Mouse (Mus musculus) kidney, adult 8-10 months (tissue): Measurements from ENCODE around the gene Gm36176.
"Not testable (repeated sequence)": the region's sequence is repeated elsewhere in the genome, so short reads cannot be mapped to it uniquely, and the experiment has no call there.

Experiments
- DNase-seq, 2 experiments: peaks; one replicate each; pipeline ENCODE4 v3.0.0; 2022

The Gm36176 gene

GRCm38 (mm10) chr10:77846503-77846902 is at the start of gene Gm36176:
TSS of gene Gm36176 (plus strand) at chr10:77846803.
- no peak for DNase-seq

DNA sequence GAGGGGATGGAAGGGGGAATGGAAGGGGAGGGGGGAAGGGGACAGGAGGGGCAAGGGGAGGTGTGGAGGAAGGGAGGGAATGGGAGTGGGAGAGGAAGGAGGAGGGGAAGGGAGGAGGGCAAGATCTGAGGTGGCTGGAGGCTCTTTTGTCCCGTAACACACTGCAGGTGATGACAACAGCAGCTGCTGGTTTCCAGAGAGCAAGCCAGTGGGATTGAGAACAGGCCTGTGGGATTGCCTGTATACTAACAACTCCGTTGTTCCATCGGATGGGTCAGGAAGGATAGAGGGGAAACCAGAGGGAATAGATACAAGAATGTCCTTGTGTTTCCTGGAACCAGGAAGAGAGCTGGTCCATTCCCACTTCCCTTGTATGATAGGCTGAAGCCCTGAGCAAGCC is 48.9 kb upstream of the Gm36176 start:
- no peak for DNase-seq

DNA sequence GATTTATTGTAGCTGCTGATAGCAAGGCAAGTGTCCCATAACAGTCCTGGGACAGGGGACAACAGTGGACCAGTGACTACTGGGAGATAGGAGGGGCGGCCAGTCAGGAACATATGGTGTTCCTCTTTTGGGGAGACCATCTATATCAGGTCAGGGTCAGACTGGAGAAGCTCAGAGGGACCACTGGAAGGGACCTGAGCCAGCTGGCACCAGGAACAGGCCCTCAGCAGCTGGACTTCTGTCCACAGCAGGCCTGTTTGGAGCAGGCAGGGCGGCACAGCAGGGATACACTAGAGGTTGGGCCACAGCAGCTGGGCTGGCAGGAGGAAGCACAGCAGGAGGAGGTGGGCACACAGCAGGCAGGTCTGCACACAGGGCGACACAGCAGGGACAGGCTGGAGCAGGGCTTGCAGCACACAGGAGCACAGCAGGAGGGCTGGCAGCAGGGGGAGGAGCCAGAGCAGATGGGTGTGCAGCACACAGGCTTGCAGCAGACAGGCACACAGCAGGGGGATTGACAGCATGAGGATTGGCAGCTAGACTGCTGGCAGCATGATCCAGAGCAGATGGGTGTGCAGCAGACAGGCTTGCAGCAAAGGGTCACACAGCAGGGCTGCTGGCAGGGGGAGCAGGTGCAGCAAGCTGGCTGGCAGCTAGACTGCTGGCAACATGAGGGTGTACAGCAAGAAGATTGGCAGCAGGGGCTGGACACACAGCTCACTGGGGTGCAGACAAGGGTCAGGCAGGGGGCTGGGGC is 48.3 kb upstream of the Gm36176 start:
- not testable (repeated sequence) for DNase-seq

DNA sequence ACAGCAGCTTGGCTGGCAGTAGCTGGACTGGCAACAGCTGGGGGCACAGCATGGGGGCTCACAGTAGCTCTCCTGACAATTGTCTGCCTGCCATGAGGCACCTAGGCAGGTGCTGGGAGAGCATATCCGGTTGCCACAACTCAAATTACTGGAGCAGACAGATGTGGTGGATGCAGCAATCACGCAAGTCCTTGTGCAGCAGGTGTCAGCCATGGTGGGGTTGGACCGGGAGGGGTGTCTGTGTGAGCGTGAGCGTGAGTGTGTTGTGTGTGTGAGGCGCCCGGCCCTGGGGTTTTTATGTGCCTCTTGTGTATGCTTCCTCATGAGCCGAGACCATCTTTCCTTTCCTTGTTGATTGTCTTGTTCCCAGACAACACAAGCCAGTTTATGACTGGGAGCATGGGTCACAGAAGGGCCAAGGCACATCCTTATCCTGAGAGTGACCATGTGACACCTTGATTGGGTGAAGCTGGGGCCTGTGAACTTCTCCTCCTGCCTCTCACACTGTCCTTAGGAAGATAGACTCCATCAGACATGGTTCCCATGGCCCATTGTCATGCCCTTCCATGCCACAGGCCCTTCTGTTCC is 47.6 kb upstream of the Gm36176 start, which contains the start of gene Gm19668:
TSS of gene Gm19668 (minus strand) at position 213 of the 588 bp plus-strand sequence.
- DNase-seq = no peak

DNA sequence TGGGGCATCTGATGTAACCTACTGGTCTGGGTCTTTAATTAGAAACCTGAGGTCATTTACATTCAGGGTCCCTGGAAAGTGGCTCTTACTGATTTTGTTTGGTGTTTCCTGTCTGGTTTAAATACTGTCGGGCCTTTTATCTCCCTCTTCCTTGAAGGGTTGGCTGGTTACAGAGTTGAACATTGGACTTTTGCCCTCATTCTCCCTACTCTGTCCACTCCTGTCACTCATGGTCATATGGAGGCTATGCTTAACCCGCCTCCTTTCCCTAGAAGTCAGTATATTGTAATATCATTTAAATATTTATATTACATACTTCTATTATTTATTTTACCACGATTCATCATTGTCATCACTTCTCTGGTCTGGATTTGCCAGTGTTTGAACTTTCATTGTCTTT is 42.5 kb upstream of the Gm36176 start:
- DNase-seq = no peak

DNA sequence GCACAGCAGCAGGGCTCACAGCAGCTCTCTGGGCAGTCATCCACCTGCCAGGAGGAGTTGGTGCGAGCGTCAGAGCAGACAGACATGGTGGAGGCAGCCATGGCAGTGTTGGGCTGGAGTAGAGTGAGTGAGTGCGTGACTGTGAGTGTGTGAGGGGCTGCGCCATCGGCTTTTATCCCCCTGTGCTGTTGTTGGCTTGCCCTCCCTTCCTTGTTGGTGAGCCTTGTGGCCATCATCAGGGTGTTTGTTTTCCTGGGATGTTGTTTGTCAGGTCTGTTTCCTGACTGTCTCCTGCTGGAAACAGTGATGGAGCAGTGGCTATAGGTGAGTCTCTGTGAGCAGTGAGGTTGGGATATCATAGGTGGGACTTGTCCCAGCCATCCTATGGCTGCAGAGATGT is 34.9 kb upstream of the Gm36176 start, which contains the start of gene Gm9507:
TSS of gene Gm9507 (minus strand) at position 101 of the 400 bp plus-strand sequence.
- DNase-seq = no peak

- DNase-seq = no peak
Measured at GRCm38 (mm10) chr10:77814382-77814781, 32.2 kb upstream of the Gm36176 start, which contains the start of gene Gm2696. TSS of gene Gm2696 (plus strand) at chr10:77814682.

DNA sequence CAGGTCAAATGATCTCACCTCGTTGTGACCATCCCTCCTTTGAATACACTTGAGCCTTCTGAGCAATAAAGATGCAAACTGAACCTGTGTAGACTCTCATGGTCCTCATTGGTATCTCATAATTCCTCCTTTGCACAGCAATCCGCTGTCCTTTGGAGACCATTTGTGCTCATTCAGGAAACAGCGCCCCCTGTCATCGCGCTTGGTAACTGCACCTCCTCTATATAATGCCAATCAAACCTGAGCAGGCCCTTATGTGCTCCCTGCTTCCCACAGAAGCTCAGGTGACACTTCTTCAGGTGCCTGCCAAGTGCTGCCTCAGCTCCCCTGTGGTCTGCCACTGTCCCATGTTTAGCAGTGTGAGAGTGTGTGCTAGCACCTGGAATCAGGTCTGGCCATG is 31.1 kb upstream of the Gm36176 start:
- DNase-seq = peak in 1 of 2 experiments; percentile 10

DNA sequence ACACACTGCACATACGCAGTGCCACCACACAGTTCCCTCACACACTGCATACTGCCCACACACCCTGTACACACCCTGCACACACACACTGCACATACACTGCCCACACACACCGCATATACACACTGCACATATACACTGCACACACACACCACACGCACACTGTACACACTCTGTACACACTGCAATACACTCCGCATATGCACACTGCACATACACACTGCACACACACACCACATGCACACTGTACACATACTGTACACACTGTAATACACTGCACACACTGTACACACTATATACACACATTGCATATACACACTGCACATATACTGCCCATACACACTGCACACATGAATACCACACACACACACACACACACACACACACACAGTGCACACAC is 28.1 kb upstream of the Gm36176 start:
- no peak for DNase-seq

- DNase-seq = no peak
Measured at GRCm38 (mm10) chr10:77819203-77819602, 27.4 kb upstream of the Gm36176 start.

GRCm38 (mm10) chr10:77826951-77827350 is 19.7 kb upstream of the Gm36176 start, which contains the start of gene Krtap10-4:
TSS of gene Krtap10-4 (minus strand) at chr10:77827095.
- DNase-seq = no peak

GRCm38 (mm10) chr10:77835647-77836046 is 11.0 kb upstream of the Gm36176 start, which contains the start of gene Krtap10-10:
TSS of gene Krtap10-10 (plus strand) at chr10:77835947.
- DNase-seq = no peak

GRCm38 (mm10) chr10:77839006-77839405 is 7.6 kb upstream of the Gm36176 start:
- DNase-seq = no peak

DNA sequence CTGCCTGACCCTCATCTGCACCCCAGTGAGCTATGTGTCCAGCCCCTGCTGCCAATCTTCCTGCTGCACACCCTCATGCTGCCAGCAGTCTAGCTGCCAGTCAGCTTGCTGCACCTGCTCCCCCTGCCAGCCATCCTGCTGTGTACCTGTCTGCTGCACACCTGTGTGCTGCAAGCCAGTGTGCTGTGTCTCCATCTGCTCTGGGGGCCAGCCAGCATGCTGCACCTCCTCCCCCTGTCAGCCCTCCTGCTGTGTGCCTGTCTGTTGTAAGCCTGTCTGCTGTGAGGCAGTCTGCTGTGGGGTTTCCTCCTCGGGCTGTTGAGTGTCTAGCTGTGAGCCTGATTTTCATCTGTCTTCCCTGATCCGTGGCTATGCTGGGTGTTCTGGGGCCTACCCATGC is 358 bp downstream of the Gm36176 start:
- DNase-seq = no peak

GRCm38 (mm10) chr10:77847538-77847937 is 935 bp downstream of the Gm36176 start:
- DNase-seq = no peak

DNA sequence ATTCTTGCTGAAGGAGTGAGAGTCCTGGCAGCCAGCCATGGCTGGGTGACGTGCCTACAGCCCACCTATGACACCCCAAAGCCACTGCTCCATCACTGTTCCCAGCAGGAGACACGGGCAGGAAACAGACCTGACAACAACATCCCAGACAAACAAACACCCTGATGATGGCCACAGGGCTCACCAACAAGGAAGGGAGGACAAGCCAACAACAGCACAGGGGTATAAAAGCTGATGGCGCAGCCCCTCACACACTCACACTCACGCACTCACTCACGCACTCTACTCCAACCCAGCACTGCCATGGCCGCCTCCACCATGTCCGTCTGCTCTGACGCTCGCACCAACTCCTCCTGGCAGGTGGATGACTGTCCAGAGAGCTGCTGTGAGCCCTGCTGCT is 6.0 kb downstream of the Gm36176 start, which contains the start of gene Gm10318:
TSS of gene Gm10318 (plus strand) at position 301 of the 400 bp plus-strand sequence.
- DNase-seq = no peak

DNA sequence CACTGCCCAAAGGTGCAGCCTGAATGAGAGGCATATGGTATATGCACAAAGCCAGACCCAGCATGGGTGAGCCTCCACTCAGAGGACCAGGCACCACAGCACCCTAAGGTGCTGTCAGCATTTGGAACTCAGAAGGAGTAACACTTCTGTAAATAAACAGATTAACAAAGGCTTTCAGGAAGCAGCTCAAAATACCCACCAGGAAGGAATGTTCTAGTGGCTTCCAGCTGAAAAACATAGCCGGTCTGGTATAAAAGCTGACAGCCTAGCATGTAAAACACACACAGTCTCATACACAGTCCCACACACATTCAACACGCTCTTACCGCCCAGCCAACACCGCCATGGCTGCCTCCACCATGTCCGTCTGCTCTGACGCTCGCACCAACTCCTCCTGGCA is 15.1 kb downstream of the Gm36176 start, which contains the start of gene Gm3285:
TSS of gene Gm3285 (plus strand) at position 301 of the 400 bp plus-strand sequence.
- DNase-seq = no peak

DNA sequence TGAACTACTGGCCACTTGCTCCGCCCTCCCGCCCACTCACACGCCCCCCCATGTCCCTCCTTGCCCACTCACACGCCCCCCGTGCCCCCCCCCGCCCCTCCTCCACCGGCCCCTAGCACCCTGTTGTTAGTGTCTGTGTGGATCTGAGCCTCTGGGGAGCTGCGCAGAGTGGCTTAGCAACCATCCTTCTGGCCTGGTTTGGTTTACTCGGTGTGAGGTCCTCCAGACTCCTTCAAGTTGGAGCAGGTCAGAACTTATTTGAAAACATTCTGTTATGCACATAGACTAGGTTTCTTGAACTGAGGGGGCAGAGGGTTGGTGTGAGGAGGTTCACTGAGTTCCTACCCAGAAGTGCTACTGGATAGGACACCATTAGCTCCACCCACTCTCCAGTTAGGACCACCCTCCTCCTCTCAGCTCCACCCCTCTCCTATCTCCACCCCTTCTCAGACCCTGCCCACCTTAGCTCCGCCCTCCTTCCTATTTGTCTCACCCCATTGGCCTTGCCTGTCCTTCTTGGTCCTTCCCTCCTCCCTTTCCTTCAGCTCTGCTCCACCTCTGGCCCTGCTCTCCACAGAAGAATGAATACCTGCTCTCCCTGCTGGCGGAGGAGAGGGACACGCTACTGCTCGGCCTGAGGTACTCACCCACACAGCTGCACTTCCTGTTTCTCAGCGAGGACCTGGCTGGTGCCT is 17.6 kb downstream of the Gm36176 start:
- DNase-seq = peak; percentile 81 to 82

DNA sequence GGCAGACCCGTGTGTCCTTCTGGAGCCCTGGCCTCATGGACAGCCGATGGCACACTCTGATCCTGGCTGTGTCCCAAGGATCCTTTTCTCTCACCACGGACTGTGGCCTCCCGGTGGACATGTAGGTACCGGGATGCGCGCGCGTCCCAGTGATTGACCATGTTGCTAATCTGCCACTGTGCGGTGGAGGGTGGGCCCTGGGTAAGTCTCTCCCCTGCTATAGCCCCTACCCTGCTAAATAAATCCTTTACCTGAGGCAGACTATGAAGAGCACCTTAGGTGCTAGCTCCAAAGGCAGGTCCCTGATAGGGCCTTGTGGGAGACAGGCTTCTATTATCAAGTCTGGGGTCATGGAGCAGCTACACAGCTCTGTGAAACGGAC is 18.1 kb downstream of the Gm36176 start:
- DNase-seq = no peak

- DNase-seq = no peak
Measured at GRCm38 (mm10) chr10:77867546-77867945, 20.9 kb downstream of the Gm36176 start.

GRCm38 (mm10) chr10:77869651-77870050 is 23.0 kb downstream of the Gm36176 start:
- no peak for DNase-seq

DNA sequence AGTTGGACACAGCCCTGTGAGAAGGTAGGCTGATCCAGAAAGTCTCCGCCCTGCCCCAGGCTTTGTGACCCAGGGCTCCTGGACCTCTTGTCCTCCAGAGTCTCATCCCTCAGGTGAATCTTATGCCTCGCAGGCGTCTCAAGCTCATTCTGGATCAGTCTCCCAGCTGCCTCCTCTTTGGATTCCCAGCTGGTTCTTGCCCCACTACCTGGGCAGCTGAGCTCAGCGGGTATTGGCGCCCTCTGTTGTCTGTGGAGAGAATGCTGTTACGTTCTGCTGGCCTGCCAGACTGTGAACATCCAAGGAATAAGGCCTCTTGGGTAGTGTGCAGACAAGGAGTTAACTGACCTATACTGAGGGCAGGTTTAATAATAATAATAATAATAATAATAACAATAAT is 32.4 kb downstream of the Gm36176 start:
- DNase-seq = peak in 1 of 2 experiments; percentile 42

- no peak for DNase-seq
Measured at GRCm38 (mm10) chr10:77880305-77880704, 33.7 kb downstream of the Gm36176 start.
